ENCODE assay signal across 8 mouse cellular contexts in genomic region chr15:93274679-93275583, GRCm38 (mm10). TPM values are rescaled to one million over a fixed set of nuclear protein-coding genes. Genes with fewer than 3 reads are reported as not detected.
A peak's percentile ranks its signal among the peaks of the same experiment; 100 is the strongest.
DNase-seq lines count a peak whose midpoint lies in the region; ATAC-seq lines count a peak whose summit lies in the region.

TSS of gene Gxylt1 (minus strand) at chr15:93275179.

- WGBS in heart, embryonic 10.5 days = under 1% methylated on average over 90 of the region's 93 CpGs
- WGBS in kidney, embryonic 15.5 days = under 1% methylated on average over 83 of the region's 93 CpGs

- peaks cover 10% of the 10 kb centered on the region; the same call in 1 of the 2 replicates for H3K36me3 ChIP-seq in heart, embryonic 10.5 days
- peaks cover 5% of the 10 kb centered on the region; the same call in 1 of the 2 replicates for H3K36me3 ChIP-seq in kidney, embryonic 15.5 days

- H3K4me3 ChIP-seq in heart, embryonic 10.5 days = peak within 1 kb of the TSS; percentile 86
- peak within 1 kb of the TSS; percentile 81 for H3K4me3 ChIP-seq in kidney, embryonic 15.5 days (replicated peaks)

- no peaks in the 10 kb centered on the region for H3K27me3 ChIP-seq in heart, embryonic 10.5 days (ENCODE audit: insufficient read depth, poor library complexity, severe bottlenecking)
- no peaks in the 10 kb centered on the region for H3K27me3 ChIP-seq in kidney, embryonic 15.5 days

- peak within 1 kb of the TSS; percentile 77 for H3K9ac ChIP-seq in kidney, embryonic 15.5 days

- H3K9me3 ChIP-seq in heart, embryonic 10.5 days = no peaks in the 10 kb centered on the region
- no peaks in the 10 kb centered on the region for H3K9me3 ChIP-seq in kidney, embryonic 15.5 days (replicated peaks)

- peak; percentile 100 for DNase-seq in B cell, adult 2 months
- peak; percentile 99 for DNase-seq in brain, adult 2 months (ENCODE audit: low read depth, low spot score)
- peak; percentile 100 for DNase-seq in heart, embryonic 10.5 days (ENCODE audit: low spot score)
- peak; percentile 100 for DNase-seq in liver
- DNase-seq in spleen, postnatal 4 days (ENCODE audit: low spot score in 2 of 2) = peak; percentile 100

- ATAC-seq in erythroblast, adult 5-6 weeks (replicated peaks; ENCODE audit: low FRiP score, poor library complexity, severe bottlenecking) = peak; percentile 91
- ATAC-seq in kidney, embryonic 15.5 days (replicated peaks; ENCODE audit: low FRiP score) = peak; percentile 98
- ATAC-seq in monocyte, adult 5-6 weeks (replicated peaks; ENCODE audit: insufficient number of reproducible peaks, low FRiP score, low TSS enrichment, poor library complexity, severe bottlenecking) = peak; percentile 88

- H3K4me2 ChIP-seq in kidney, embryonic 15.5 days = peak within 1 kb of the TSS; percentile 94

- H3K4me1 ChIP-seq in heart, embryonic 10.5 days = peaks cover 31% of the 10 kb centered on the region
- peaks cover 30% of the 10 kb centered on the region for H3K4me1 ChIP-seq in kidney, embryonic 15.5 days

- H3K27ac ChIP-seq in heart, embryonic 10.5 days = peak within 1 kb of the TSS; percentile 93
- H3K27ac ChIP-seq in kidney, embryonic 15.5 days = peak within 1 kb of the TSS; percentile 93

RNA-seq across cellular contexts. Expression of gene Gxylt1, which starts in this region (rescaled TPM):
- 6.9 and 9.2 TPM in 2 replicates for total RNA-seq in erythroblast, adult 5-6 weeks (2015; ENCODE audit: low replicate concordance)
- 8.4 and 11.0 TPM in 2 replicates for total RNA-seq in erythroblast, adult 5-6 weeks (2017; ENCODE audit: low replicate concordance)
- 14.3 and 17.2 TPM in 2 replicates for polyA plus RNA-seq in heart, embryonic 10.5 days (2016; fragmentation: Nextera tagmentation; extraction: Ambion mirVana)
- polyA plus RNA-seq in kidney, embryonic 15.5 days (2015; fragmentation: Nextera tagmentation; extraction: Ambion mirVana) = 15.2 and 15.9 TPM in 2 replicates
- 47.3 to 60.0 TPM (median 56.2 TPM) in 3 replicates for total RNA-seq in monocyte, adult 5-6 weeks (2017)

Comparison
In these comparisons a context has a peak if more than half of its experiments do, and no peak if none do; other contexts are left out.
1. Peak in every context shown above with its lines: DNase-seq, ATAC-seq, H3K4me3 ChIP-seq and H3K27ac ChIP-seq.